Mouse (Mus musculus): ENCODE results near the gene Riiad1. TPM values are rescaled to one million over a fixed set of nuclear protein-coding genes. Genes with fewer than 3 reads are reported as not detected.

The Riiad1 gene
- total and polyA plus RNA-seq, 3 experiments = 0.64 TPM; not detected in 2

DNA sequence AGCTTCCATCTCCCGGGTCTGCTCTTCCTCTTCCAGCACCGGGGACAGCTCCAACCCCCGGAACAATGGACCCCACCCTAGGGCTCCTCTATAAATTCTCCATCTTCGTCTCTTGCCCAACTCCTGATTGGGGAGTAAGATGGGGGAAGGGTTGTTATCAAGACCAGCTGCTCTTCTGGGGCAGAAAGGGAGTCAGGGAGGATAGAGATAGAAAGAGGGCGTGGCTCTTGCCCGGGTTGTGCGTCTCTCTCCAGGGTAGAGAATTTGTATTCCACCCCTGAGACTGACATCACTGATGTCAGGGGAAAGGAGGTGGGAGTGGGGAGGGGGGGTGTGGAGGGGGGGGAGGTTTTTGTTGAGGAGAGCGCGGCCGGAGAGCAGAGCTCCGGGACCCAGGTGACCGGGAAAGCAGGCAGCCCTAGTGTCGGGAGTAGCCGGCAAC is 2.1 kb downstream of the Riiad1 start, which contains the start of gene Celf3 (continued):
- no peak for TF ChIP-seq RCOR1 (IDR thresholded peaks at IDR 0.05; ENCODE audit: low read depth, low read length)

DNA sequence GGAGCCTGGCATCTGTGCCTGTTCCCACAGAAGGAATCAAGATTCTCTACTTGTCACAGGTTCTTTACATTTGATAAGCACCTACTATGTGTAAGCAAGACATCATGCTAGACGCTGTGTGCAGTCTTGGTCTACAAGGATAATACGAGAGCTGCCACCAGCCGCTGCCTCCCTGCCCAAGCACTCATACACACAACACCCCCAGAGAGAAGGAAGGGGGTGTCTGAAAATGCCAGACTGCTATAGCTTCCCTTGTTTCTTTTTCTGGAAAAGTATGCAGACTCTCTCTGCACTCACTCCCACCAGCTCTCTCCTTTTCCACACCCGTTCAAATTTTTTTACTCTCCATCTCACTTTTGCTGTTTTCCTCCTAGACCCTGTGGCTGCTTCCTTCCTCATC is 2.7 kb downstream of the Riiad1 start:
- DNase-seq (ENCODE audit: low read depth, low spot score) = no peak
- Histone ChIP-seq H3K4me3 (ENCODE audit: control insufficient read depth in 1 of 2, insufficient read depth in 1 of 2, low read depth in 2 of 2, low read length in 2 of 2) (no peak overlapping the region), H3K79me2 (ENCODE audit: control insufficient read depth, insufficient read depth, low read length, poor library complexity) (no peaks in the 10 kb centered on the region), H3K4me1 (ENCODE audit: control insufficient read depth in 1 of 2, insufficient read depth in 2 of 2, low read length in 2 of 2) (peaks cover 6 to 39% of the 10 kb centered on the region in 2 experiments; a peak in 3 of 4 replicates), H3K9me3 (replicated peaks; ENCODE audit: insufficient read depth, low read length) (no peaks in the 10 kb centered on the region), H3K27ac (ENCODE audit: control insufficient read depth, low read depth, low read length) (no peak overlapping the region), H3K36me3 (ENCODE audit: control insufficient read depth in 1 of 2, insufficient read depth in 2 of 2, low read length in 2 of 2) (peaks cover 0 to 23% of the 10 kb centered on the region in 2 experiments; a peak in 2 of 4 replicates), H3K27me3 (ENCODE audit: control insufficient read depth in 1 of 2, insufficient read depth in 2 of 2, low read length in 2 of 2) (no peaks in the 10 kb centered on the region), H3K9ac (ENCODE audit: control insufficient read depth, low read depth, low read length, poor library complexity, severe bottlenecking) (no peak overlapping the region)
- TF ChIP-seq USF2 (IDR thresholded peaks at IDR 0.05; ENCODE audit: borderline replicate concordance in 1 of 2, insufficient read depth in 1 of 2, low read depth in 1 of 2, low read length in 2 of 2) = no peak
- no peak for TF ChIP-seq RAD21 (IDR thresholded peaks at IDR 0.05; ENCODE audit: low read depth, low read length)
- no peak for TF ChIP-seq CTCF (IDR thresholded peaks at IDR 0.05 in 2 of 3, conservative IDR thresholded peaks at IDR 0.05 in 1 of 3; ENCODE audit: control insufficient read depth in 1 of 3, insufficient read depth in 1 of 3, low read depth in 2 of 3, low read length in 3 of 3, poor library complexity in 1 of 3, severe bottlenecking in 1 of 3)
- no peak for TF ChIP-seq ZKSCAN1 (IDR thresholded peaks at IDR 0.05; ENCODE audit: low read depth, low read length)
- TF ChIP-seq ELF1 (IDR thresholded peaks at IDR 0.05; ENCODE audit: low read depth, low read length) = no peak
- no peak for TF ChIP-seq CHD2 (IDR thresholded peaks at IDR 0.05; ENCODE audit: low read length)
- TF ChIP-seq POLR2AphosphoS5 (IDR thresholded peaks at IDR 0.05; ENCODE audit: borderline replicate concordance, low read depth, low read length) = no peak
- no peak for TF ChIP-seq MAX (IDR thresholded peaks at IDR 0.05; ENCODE audit: low read length)
- TF ChIP-seq GATA1 (IDR thresholded peaks at IDR 0.05; ENCODE audit: low read depth, low read length) = no peak
- no peak for TF ChIP-seq UBTF (IDR thresholded peaks at IDR 0.05; ENCODE audit: borderline replicate concordance, insufficient read depth, low read depth, low read length)

DNA sequence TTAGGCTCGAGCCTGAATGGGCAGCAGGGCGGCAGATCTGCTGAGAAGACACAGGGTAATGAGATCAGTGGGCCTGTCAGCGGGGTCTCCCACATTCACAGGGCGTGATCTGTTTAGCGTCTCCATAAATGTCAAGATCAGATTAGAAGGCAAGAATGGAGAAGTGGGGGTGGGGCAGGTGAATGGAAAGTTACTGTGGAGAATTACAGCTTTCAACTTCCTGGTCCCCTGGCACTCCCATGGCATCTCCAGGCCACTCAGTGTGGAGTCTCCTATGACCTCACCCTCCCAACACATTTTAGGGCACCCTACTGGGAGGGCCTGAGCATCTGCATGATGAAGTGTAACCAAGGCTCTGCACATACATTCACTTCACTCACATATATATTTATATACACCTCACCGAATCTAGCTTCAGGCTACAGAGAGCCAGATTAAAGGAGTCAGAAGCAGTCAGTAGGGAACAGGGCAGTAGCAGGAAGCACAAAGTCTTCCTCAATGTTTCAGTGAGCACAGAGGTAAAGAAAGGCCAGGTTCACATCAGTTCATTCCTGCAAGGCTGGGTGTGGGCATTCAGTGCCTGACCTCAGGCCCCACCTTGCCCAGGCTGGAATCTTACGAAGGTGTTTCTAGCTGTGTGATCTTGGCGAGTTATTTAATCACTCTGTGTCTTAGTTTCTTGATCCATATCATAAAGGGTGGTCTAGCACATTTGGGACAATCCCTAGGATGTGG is 3.7 kb downstream of the Riiad1 start:
- no peak overlapping the region for H3K27ac ChIP-seq (ENCODE audit: control insufficient read depth, low read depth, low read length)
- no peaks in the 10 kb centered on the region for H3K79me2 ChIP-seq (ENCODE audit: control insufficient read depth, insufficient read depth, low read length, poor library complexity)
- H3K36me3 ChIP-seq (ENCODE audit: control insufficient read depth in 1 of 2, insufficient read depth in 2 of 2, low read length in 2 of 2) = peaks cover 0 to 19% of the 10 kb centered on the region in 2 experiments; a peak in 2 of 4 replicates
- DNase-seq (ENCODE audit: low read depth, low spot score) = peak; percentile 50
- no peak overlapping the region for H3K9ac ChIP-seq (ENCODE audit: control insufficient read depth, low read depth, low read length, poor library complexity, severe bottlenecking)
- H3K27me3 ChIP-seq (ENCODE audit: control insufficient read depth in 1 of 2, insufficient read depth in 2 of 2, low read length in 2 of 2) = no peaks in the 10 kb centered on the region
- H3K4me3 ChIP-seq (ENCODE audit: control insufficient read depth in 1 of 2, insufficient read depth in 1 of 2, low read depth in 2 of 2, low read length in 2 of 2) = no peak overlapping the region
- no peak for TF ChIP-seq ZNF384 (IDR thresholded peaks at IDR 0.05; ENCODE audit: low read depth, low read length)
- TF ChIP-seq MAFK (IDR thresholded peaks at IDR 0.05; ENCODE audit: borderline replicate concordance, low read depth, low read length) = no peak
- no peak for TF ChIP-seq USF1 (IDR thresholded peaks at IDR 0.05; ENCODE audit: low read depth, low read length)
- TF ChIP-seq TAL1 (IDR thresholded peaks at IDR 0.05; ENCODE audit: low read length) = no peak
- no peak for TF ChIP-seq SIN3A (IDR thresholded peaks at IDR 0.05; ENCODE audit: low read length)
- TF ChIP-seq ELF1 (IDR thresholded peaks at IDR 0.05; ENCODE audit: low read depth, low read length) = peak; percentile 41; the same call in 1 of the 2 replicates
- 0 out of 2 replicates have a peak, but pooled peaks have one; percentile 24 for TF ChIP-seq ETS1 (IDR thresholded peaks at IDR 0.05; ENCODE audit: low read depth, low read length)
- TF ChIP-seq POLR2AphosphoS5 (IDR thresholded peaks at IDR 0.05; ENCODE audit: borderline replicate concordance, low read depth, low read length) = no peak
- TF ChIP-seq GABPA (IDR thresholded peaks at IDR 0.05; ENCODE audit: low read depth, low read length) = no peak
- TF ChIP-seq EP300 (IDR thresholded peaks at IDR 0.05; ENCODE audit: low read depth in 1 of 2, low read length in 2 of 2) = peak in 1 of 2 experiments; percentile 14; a peak in 1 of 4 replicates
- no peak for TF ChIP-seq RAD21 (IDR thresholded peaks at IDR 0.05; ENCODE audit: low read depth, low read length)
- TF ChIP-seq MXI1 (IDR thresholded peaks at IDR 0.05; ENCODE audit: low read depth, low read length) = no peak
- TF ChIP-seq UBTF (IDR thresholded peaks at IDR 0.05; ENCODE audit: borderline replicate concordance, insufficient read depth, low read depth, low read length) = no peak
- TF ChIP-seq GATA1 (IDR thresholded peaks at IDR 0.05; ENCODE audit: low read depth, low read length) = peak; percentile 33; the same call in 1 of the 2 replicates
- no peaks in the 10 kb centered on the region for H3K9me3 ChIP-seq (replicated peaks; ENCODE audit: insufficient read depth, low read length)
- peaks cover 3 to 31% of the 10 kb centered on the region in 2 experiments; a peak in 3 of 4 replicates for H3K4me1 ChIP-seq (ENCODE audit: control insufficient read depth in 1 of 2, insufficient read depth in 2 of 2, low read length in 2 of 2)
